Mouse (Mus musculus) cerebellum, adult (tissue): ENCODE measurements around the gene Nol4l.
A peak's percentile ranks its signal among the peaks of the same experiment; 100 is the strongest.
"Not testable (repeated sequence)": the region's sequence is repeated elsewhere in the genome, so short reads cannot be mapped to it uniquely, and the experiment has no call there.

Source experiments
- ATAC-seq: cut with Nextera tagmentation; 2 replicates; pipeline ENCODE4 v1.9.2; 2017; ENCODE audit warnings: mild to moderate bottlenecking, moderate library complexity, mixed read lengths; ENCODE audit not compliant: insufficient number of reproducible peaks, low FRiP score, low TSS enrichment

Gene Nol4l

GRCm38 (mm10) chr2:153423113-153423512 is 106.7 kb downstream of the Nol4l start:
- no peak for ATAC-seq

GRCm38 (mm10) chr2:153422051-153422450 is 107.7 kb downstream of the Nol4l start:
- no peak for ATAC-seq

GRCm38 (mm10) chr2:153421233-153421632 is 108.5 kb downstream of the Nol4l start:
- ATAC-seq, result no peak

- ATAC-seq, result 0 out of 2 replicates have a peak, but pooled peaks have one; percentile 24
These were observed 111.4 kb downstream of the Nol4l start for GRCm38 (mm10) chr2:153418381-153418780.

GRCm38 (mm10) chr2:153417841-153418240 is 111.9 kb downstream of the Nol4l start:
- no peak for ATAC-seq

GRCm38 (mm10) chr2:153414607-153415006 is 115.2 kb downstream of the Nol4l start:
- ATAC-seq, result no peak

- no peak for ATAC-seq
These were observed 117.2 kb downstream of the Nol4l start for GRCm38 (mm10) chr2:153412563-153412962.

- ATAC-seq, result no peak
These were observed 118.2 kb downstream of the Nol4l start for GRCm38 (mm10) chr2:153411557-153411956.

- no peak for ATAC-seq
These were observed 120.8 kb downstream of the Nol4l start for GRCm38 (mm10) chr2:153408971-153409370.

GRCm38 (mm10) chr2:153406882-153407281 is 122.9 kb downstream of the Nol4l start:
- no peak for ATAC-seq

- no peak for ATAC-seq
These were observed 124.9 kb downstream of the Nol4l start for GRCm38 (mm10) chr2:153404882-153405281.

- no peak for ATAC-seq
These were observed 125.7 kb downstream of the Nol4l start for GRCm38 (mm10) chr2:153404062-153404461.

GRCm38 (mm10) chr2:153399166-153399565 is 130.6 kb downstream of the Nol4l start:
- no peak for ATAC-seq

- no peak for ATAC-seq
These were observed 131.8 kb downstream of the Nol4l start for GRCm38 (mm10) chr2:153397790-153398515.

- peak; percentile 79 for ATAC-seq
These were observed 136.7 kb downstream of the Nol4l start for GRCm38 (mm10) chr2:153393045-153393444.

GRCm38 (mm10) chr2:153389831-153390230 is 139.9 kb downstream of the Nol4l start:
- ATAC-seq, result no peak

GRCm38 (mm10) chr2:153380479-153380878 is 149.3 kb downstream of the Nol4l start:
- no peak for ATAC-seq

- ATAC-seq, result no peak
These were observed 154.4 kb downstream of the Nol4l start for GRCm38 (mm10) chr2:153375380-153375779.

GRCm38 (mm10) chr2:153370871-153371270 is 158.9 kb downstream of the Nol4l start:
- ATAC-seq, result no peak

GRCm38 (mm10) chr2:153364531-153364930 is 165.2 kb downstream of the Nol4l start:
- ATAC-seq, result not testable (repeated sequence)

- no peak for ATAC-seq
These were observed 168.6 kb downstream of the Nol4l start for GRCm38 (mm10) chr2:153361101-153361710.
